Mouse (Mus musculus): ENCODE measurements at regions not wholly inside any gene's neighbourhood (a gene's known extent, or its start where the extent isn't known, plus 50 kb on each side); places are given as distances from the start of the nearest gene placed in this dataset.

DNA sequence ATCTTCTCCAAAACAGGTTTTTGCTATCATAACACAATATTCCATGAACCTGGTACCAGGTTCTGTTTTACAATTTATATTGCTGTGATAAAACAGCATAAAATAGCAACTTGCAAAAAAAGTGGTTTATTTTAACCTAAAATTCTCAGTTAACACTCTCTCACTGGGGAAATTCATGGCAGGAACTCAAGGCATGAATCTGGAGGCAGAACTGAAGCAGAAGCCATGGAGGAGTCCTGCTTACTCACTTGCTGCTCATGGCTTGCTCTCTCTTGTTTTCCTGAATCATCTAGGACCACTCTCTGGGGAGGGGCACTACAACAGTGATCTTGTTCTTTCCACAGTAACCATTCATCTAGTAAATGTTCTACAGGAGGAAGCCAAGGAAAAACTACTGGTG lies 250.2 kb upstream of the Kcnh7 start:
- no peak for DNase-seq (ENCODE audit: low spot score)
- Histone ChIP-seq H3K27me3 (replicated peaks; ENCODE audit: control insufficient read depth, insufficient read depth, low read length) (no peaks in the 10 kb centered on the region), H3K36me3 (ENCODE audit: control insufficient read depth, insufficient read depth, low read length) (no peaks in the 10 kb centered on the region)

GRCm38 (mm10) chr2:63405405-63405804 lies 221.3 kb upstream of the Kcnh7 start:
- no peak overlapping the region for H3K9ac ChIP-seq (ENCODE audit: low read length)
- no peak overlapping the region for H3K27ac ChIP-seq (ENCODE audit: low read depth, low read length)
- no peak overlapping the region for H3K4me3 ChIP-seq (ENCODE audit: low read depth, low read length)
- peak; percentile 64 for DNase-seq (ENCODE audit: low spot score)
- H3K9me3 ChIP-seq (replicated peaks; ENCODE audit: control insufficient read depth, low read length), result no peaks in the 10 kb centered on the region
- H3K4me1 ChIP-seq (ENCODE audit: control insufficient read depth, insufficient read depth, low read length), result no peaks in the 10 kb centered on the region
- ATAC-seq, result peak; percentile 77; the same call in 1 of the 2 replicates
- H3K27me3 ChIP-seq (replicated peaks; ENCODE audit: control insufficient read depth, insufficient read depth, low read length), result no peaks in the 10 kb centered on the region
- WGBS, result 52% methylated on average over 1 of the region's 1 CpGs
- H3K4me2 ChIP-seq (ENCODE audit: low read length), result no peak overlapping the region
- no peaks in the 10 kb centered on the region for H3K36me3 ChIP-seq (ENCODE audit: control insufficient read depth, insufficient read depth, low read length)

More for the DNA sequence above, 250.2 kb upstream of the Kcnh7 start:
- Histone ChIP-seq H3K4me3 (ENCODE audit: low read depth, low read length) (no peak overlapping the region), H3K27ac (ENCODE audit: low read depth, low read length) (no peak overlapping the region), H3K9me3 (replicated peaks; ENCODE audit: control insufficient read depth, low read length) (no peaks in the 10 kb centered on the region), H3K4me1 (ENCODE audit: control insufficient read depth, insufficient read depth, low read length) (no peaks in the 10 kb centered on the region), H3K9ac (ENCODE audit: low read length) (no peak overlapping the region), H3K4me2 (ENCODE audit: low read length) (no peak overlapping the region)
- ATAC-seq, result no peak

All from forebrain, embryonic 14.5 days (tissue).